Mouse (Mus musculus) natural killer cell, adult 2 months (primary cell): ENCODE measurements around the gene Fastkd3.
A peak's percentile ranks its signal among the peaks of the same experiment; 100 is the strongest.
"Not testable (repeated sequence)": the region's sequence is repeated elsewhere in the genome, so short reads cannot be mapped to it uniquely, and the experiment has no call there.

Experiments used
- DNase-seq, 2 experiments: peaks; one replicate each; pipeline ENCODE4 v3.0.0; 2022; ENCODE audit warnings: low spot score in 2 of 2

The Fastkd3 gene

GRCm38 (mm10) chr13:68581747-68582516 lies at the start of gene Fastkd3, which contains the start of gene Mtrr:
TSS of gene Fastkd3 (plus strand) at chr13:68582234.
TSS of gene Mtrr (minus strand) at chr13:68582149.
- peak; percentile 86 to 90 for DNase-seq

- not testable (repeated sequence) for DNase-seq
Measured at GRCm38 (mm10) chr13:68553391-68553790, 28.6 kb upstream of the Fastkd3 start.

DNA sequence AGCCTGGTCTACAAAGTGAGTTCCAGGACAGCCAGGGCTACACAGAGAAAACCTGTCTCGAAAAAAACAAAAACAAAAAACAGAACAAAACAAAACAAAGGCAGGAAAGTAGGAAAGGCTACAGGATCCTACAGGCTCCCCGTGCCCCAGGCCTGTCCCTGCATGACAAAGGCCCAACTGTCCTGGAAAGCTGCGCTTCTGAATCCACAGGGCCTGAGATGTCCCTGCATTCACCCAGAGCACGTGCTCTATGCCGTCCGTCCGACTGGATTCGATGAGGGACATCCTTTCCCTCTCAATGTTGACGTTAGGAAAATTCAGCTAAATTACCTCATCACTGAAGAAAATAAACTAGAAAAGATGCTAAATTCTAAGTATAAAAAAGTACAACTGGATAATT lies 13.9 kb upstream of the Fastkd3 start:
- no peak for DNase-seq

DNA sequence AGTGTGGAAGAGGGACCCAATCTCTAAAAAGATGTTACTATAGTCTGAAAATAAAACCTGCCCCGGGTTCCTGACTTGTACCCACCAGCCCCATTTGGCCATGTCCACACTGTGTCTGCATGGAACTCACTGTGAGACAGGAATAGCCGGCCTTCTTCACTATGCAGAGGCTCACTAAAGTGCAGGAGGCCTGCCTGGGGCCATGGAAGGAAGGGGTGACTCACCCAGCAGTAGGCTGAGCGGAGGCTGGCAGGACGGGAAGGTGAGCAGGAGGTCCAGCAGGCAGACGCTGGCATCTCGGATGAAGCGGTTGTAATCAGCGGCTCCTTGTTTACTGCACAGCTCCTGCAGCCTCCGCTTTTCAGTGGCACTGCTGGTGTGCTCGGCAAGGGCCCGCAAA lies 13.5 kb upstream of the Fastkd3 start:
- no peak for DNase-seq

DNA sequence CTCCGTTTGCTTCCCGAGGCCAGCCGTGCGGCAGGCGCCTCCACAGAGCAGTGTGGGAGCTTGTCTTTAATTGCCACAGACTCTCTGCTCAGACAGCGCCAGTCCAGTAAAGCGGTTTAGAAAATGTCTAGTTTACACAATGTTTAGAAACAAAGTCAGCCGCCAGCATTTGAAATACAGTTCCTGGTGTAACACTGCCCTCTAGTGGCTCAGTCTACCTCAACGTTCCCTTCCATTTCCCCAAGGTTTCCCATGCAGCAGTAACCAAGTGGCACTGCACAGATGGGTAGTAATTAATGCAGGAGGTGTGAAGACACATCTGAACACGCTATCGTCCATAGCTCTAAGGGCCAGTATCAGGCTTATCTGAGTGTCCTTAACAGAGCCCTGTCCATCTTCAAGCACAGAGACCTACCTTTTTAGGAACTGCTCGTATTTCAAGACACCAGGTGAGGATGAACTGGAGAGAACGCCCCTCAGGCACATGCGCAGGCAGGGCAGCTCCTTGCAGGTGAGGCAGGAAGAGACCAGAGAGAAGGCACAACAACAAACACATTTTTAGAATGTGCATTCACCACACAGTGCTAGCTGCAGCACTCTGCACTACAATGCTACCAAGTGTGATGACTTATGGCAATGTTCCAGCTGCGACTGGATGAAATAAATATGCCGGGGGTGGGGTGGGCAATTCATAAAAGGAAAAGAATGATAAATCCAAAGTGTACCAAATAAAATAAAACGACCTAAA lies 12.3 kb upstream of the Fastkd3 start:
- peak; percentile 3 to 26 for DNase-seq

- DNase-seq, result no peak
Measured at GRCm38 (mm10) chr13:68572247-68572646, 9.8 kb upstream of the Fastkd3 start.

DNA sequence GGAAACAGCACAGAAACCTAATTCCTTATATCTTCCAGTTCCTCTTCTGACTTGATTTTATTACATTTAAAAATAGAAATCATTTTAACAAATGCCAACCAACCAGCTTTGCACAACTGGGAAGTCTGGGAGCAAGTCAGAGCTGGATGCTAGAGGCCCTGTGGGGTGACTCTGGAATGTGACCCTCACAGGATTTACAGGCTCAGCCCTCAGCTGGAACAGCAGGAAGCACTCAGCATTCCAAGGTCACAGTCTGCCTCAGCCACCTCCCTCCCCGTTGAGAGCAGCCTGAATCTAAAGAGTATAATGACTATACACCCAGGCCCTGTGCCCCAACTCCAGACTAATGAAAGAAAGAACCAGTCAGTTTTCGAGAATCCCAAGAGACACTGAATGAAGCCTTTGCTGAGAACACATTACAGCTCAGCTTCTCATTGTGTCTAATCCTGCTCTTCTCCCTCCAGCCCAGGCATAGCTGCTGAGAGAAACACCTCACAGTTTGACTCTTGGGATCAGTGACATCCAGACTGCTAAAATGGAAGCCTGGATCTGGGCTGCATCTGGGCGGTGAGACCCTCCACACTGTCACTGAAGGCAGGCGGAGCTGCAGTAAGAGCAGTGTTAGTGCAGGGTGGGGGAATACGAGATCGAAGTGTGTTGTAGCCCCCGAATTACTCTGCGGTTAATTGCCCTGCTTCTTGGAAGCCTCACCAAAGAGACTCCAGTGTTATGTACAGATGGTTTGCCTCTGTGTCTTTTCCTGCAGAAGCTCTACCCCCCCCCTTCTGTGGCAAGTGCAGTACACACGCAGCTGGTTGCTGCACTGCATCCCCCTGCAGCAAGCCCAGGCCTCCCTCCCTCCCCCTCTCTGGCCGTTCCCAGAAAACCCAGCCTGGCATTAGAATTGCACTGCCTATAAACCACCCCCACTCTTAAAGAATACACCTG lies 8.8 kb upstream of the Fastkd3 start:
- no peak for DNase-seq

DNA sequence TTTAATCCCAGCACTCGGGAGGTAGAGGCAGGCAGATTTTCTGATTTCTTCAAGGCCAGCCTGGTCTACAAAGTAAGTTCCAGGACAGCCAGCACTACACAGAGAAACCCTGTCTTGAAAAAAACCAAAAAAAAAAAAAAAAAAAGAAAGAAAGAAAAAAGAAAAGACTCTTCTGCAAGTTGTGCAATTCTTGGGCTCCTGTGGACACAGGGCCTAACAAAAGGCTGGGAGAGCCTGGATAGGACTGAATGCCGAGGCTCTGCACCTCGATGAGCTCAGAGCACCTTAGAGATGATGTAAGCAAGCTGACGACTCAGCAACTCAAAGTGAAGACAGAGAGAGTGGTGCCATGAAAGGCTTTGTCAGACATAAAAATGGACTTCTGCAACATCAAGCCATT lies 7.6 kb upstream of the Fastkd3 start:
- no peak for DNase-seq

- no peak for DNase-seq
Measured at GRCm38 (mm10) chr13:68577945-68578344, 4.1 kb upstream of the Fastkd3 start.

DNA sequence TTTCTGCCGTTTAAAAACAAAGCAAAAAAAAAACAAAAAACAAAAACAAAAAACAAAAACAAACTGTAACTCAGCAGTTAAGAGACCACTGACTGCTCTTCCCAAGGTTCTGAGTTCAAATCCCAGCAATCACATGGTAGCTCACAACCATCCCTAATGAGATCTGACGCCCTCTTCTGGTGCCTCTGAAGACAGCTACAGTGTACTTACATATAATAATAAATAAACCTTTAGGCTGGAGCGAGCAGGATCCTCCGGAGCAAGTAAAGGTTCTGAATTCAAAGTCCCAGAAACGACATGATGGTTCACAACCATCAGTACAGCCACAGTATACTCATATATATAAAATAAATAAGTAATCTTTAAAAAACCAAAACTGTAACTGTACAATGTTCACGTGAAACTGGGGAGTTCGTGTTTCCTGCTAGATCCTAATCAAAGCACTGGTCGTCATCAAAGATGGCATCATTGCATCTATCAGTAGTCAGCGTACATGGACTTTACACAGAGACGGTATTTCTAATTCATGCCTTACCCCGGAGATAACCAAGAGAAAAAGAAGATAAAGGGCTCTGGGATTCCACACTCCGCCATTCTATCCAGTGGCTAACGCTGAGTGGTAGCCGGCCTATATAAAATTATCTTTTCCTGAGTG lies 821 bp upstream of the Fastkd3 start:
- DNase-seq, result peak in 1 of 2 experiments; percentile 1

- no peak for DNase-seq
Measured at GRCm38 (mm10) chr13:68582517-68582780, 415 bp downstream of the Fastkd3 start.

DNA sequence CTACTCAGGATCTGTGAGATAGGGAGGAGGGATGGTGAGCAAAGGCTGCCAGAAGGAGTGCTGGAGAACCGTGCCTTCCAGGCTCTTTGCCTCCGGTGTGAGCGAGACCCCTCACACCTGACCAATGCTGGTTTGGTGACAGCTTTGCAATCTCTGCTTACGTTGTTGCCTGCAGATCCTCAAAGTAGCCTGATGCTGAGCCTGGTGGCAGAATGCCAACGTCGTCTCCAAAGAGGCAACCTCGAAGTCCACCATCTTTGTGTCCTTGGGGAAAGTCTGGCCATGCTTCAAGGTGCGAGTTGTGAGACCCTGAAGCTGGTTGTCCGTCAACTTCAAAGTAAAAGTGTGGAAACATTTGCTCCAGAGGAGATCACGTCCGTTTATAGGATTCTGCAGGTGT lies 1.9 kb downstream of the Fastkd3 start:
- no peak for DNase-seq

GRCm38 (mm10) chr13:68585441-68585840 lies 3.4 kb downstream of the Fastkd3 start:
- no peak for DNase-seq

DNA sequence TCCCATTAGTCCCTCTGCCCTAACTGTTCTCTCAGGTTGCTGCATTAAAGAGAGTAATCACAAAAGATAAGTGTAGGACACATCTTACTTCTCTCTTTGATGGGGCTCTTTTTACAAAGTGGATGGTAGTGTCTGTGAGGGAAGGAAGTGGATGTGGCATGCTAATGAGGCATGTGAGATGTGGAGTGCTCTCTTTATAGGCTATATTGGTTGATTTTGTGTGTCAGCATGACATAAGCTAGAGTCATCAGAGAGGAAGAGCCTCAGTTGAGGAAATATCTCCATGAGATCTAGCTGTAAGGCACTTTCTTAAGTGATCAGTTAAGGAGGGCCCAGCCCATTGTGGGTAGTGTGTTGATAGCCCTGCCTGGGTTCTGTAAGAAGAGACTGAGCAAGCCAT lies 6.3 kb downstream of the Fastkd3 start:
- no peak for DNase-seq

GRCm38 (mm10) chr13:68593797-68594196 lies 11.8 kb downstream of the Fastkd3 start:
- DNase-seq, result no peak

DNA sequence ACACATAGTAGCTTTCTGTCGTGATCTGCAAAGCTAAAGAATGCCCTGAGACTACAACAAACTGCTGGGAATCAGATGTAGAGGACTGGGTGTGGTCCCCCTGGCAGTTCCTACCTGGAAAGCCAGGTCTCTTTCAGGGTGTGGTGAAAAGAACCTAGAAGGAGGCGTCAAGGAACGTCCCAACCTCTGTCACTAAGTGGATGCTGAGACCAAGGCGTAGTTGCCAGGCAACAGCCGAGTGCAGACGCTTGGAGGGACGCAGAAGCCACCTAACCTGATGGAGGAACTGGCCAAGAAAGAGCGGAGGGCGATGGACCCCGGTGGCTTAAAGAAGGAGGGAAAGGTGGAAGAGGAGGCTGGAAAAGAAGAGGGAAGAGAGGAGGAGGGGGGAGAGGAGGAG lies 15.2 kb downstream of the Fastkd3 start, which contains the start of gene 1700001L19Rik:
TSS of gene 1700001L19Rik (plus strand) at position 223 of the 400 bp plus-strand sequence.
- DNase-seq, result no peak

DNA sequence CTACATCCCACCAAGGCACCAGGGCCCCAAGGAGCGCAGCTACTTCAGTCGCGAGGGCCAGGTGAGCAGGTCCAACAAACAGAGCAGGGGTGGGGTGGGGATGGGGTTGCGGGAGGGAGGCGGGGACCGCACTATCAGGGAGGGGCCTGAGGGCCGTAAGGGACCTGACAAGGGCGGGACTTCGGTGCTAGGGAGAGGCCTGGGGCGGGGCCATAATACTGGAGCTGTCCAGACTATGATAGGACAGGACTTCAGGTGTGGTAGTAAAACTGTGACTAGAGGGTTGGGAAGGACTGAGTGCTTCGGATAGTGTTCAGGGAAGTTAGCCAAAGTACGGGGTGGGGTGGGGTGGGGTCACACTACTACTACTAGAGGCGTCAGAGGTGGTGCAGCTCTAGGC lies 15.6 kb downstream of the Fastkd3 start:
- no peak for DNase-seq

GRCm38 (mm10) chr13:68598953-68599352 lies 16.9 kb downstream of the Fastkd3 start:
- DNase-seq, result no peak

- DNase-seq, result no peak
Measured at GRCm38 (mm10) chr13:68601184-68601583, 19.1 kb downstream of the Fastkd3 start.

DNA sequence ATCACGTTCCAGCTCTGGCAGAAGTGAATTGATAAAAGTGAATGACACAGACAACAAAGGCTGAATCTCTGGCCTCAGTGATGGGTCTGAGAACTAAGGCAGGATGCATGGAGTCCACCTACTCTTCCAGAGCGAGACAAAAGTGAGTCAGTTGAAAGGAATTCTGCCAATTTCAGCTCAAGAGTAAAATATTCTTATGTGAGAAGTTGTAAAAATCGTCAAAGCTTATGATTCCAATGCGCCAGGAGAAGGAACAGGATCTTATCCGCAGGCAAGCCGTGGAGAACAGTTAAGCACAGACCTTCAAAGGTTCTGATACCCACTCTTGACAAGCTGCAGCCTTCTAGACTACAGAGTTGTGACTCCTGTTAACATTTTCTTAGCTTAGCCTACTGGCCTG lies 21.1 kb downstream of the Fastkd3 start:
- DNase-seq, result no peak

DNA sequence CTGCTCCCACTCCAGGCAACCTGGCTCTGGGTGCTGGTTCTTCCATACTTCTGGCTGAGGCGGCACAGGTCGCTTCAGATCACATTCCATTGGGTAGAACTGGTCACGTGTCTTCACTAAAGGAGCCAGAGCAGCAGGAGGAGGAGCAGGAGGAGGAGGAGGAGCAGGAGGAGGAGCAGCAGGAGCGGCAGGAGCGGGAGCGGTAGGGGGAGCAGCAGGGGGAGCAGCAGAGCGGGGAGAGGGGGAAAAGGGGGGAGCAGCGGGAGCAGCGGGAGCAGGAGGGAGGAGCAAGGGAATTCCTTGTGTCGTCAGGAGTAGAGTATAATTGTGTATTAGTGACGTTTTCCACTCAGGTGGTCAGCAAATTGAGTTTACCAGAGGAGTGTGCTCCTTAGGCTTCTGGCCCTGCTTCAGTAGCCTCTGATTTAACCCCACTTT lies 23.7 kb downstream of the Fastkd3 start:
- DNase-seq, result no peak
